Mouse (Mus musculus): Measurements from ENCODE around the gene Frmd4a.

The Frmd4a gene

DNA sequence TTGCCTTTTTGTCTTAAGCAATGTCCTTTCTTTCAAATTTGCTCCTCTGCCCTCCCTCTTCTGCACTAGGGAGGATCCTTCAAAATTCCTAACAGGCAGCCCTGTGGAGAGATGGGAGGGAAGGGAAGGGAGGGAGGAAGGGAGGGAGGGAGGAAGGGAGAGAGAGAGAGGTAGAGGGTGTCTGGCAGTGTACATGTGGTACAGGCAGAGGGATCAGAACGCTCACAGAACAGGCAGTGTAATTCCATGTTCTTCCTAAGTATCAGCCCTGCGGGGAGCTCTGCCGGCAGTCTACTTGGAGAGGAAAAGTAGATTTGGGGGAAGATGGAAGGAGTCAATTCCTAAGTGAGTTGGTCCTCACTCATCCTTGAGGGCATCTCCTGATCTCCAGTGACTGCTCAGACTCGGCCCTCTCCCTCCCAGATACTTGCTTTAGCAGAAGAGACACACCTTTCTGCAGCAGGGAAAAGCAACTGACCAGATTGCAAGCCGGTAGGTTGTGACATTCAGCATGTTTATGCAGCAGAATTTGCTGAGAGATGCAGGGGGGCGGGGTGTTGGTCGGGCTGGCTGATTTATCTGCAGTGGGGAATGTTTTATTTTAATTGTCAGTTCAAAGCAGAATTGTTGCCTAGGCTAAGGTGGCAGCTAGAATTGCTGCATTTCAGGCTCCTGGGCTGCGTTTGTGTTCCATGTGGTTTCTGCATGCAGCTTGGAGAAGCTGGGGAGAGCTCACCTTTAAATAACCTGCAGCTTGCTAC lies at the start of gene Frmd4a:
Frmd4a (plus strand) TSS at position 190 of the 761 bp plus-strand sequence.
- DNase-seq: peak; percentile 14 to 17

DNA sequence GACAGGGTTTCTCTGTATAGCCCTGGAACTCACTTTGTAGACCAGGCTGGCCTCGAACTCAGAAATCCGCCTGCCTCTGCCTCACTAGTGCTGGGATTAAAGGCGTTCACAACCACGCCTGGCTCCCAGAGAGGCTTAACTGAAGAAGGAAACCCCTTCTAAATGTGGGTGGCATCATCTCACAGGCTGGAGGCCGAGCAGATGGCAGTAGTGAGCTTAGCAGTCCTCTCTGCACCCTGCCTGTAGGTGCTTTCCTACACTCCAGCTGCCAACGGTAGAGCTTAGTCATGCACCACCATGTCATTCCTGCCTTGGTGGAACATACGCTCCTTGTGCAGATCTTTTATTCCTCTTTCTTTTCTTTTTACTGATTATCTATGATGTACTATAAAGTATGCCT lies 28.6 kb upstream of the Frmd4a start:
- DNase-seq: no peak

DNA sequence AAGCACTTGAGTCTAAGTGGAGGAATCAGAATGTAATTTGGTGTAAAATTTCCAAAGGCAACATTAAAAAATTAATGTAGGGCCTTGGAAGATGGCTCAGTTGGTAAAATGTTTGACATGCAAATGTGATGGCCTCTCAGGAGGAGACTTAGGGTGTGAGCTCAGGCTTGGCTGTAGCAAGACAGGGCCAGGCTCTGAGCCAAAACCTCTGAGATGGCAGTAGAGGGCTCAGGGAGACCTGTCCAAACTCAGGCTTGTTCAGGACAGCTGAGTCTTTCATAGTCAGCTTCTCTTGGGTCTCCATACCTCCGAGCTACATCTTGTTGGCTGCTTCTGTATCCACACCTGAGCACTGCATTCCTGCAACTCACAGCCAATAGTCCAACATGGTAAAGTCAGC lies 27.1 kb upstream of the Frmd4a start:
- DNase-seq: peak; percentile 23 to 46

DNA sequence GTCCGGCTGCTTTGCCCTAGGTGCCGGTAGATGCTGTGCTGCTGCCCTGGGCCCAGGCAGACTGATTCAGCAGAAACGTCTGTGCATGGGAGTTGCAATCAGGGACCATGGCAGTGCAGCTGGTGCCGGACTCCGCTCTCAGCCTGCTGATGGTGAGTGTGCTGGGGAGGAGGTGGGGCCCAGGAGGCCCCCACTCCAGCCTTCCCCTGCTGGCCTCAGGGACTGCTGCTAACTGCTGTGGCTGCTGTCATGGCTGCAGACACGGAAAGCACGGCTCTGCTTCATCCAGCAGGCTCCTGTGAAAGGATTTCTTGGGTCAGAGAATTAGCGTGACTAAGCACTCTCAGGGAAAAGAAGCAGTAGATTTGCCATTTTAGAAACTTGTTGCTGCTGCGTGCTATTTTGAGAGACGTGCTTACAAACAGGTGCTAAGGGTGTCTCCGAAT lies 937 bp downstream of the Frmd4a start:
- peak; percentile 23 to 29 for DNase-seq

DNA sequence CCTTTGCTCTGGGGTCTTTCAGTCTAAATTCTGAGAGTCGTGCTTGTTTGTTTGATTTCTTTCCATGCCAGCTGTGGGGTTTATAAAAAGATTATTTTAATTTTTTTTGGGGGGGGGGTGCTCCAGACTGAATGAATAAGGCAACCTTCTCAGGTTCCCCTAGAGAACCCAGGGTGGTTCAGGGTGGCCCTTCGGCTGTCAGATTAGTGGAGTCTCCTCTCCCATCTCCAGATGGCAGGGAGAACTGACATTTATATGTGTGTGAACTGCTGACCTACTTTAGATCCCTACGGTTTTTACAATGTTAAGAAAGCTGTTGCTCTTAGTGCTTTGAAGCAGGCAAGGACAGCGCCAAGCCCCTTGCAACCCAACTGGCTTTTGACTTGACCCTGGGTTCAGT lies 1.4 kb downstream of the Frmd4a start:
- DNase-seq: peak in 1 of 2 experiments; percentile 15

DNA sequence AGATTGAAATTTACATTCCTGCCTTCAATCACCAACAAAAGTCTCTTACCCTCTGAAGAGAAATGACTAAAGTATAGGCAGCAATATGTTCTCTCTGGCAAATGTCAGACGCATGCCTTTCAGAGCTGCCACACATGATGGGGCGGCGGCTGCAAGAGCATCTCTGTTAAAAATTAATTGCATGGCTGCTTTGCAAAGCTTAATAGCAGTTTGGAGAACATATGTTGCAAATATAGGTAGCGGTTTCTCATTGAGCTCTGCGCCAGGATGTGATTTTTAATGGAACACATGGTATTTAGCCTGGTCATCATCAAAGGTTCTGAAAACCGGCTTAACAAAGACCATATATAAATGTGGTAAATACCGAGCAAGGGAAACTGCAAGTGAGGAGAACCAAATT lies 7.4 kb downstream of the Frmd4a start:
- no peak for DNase-seq

DNA sequence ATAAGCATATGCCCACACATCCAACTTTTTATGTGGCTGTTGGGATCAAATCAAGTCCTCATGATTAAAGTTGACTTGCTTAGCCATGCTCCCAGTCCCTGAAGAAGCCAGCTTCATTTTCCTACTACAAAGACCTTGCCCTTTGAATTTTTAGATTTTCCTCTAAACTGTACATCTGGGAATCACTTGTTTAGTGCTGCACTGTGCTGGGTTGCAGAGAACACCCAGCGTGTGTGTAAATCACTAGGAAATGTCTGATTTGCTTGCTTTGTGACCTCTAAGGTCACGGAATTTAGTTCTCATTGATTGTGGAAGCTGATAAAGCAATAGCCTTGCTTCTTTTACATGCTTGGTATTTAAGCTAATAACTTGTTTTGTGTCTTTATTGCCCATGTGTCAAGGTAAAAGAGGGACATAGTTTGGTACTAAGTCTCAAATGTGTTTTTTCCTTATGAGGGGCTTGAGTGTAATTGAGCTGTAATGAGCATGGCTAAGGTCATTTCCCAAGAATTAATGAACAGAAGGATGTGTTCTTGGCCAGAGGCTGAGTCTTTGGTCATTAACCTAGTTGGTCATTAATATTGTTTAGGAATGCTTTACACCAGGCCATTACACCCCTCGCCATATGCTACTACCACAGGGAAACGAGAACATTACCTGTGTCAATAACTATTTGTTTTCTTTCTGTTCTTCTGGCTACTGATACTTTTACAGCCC lies 11.7 kb downstream of the Frmd4a start:
- DNase-seq: no peak

DNA sequence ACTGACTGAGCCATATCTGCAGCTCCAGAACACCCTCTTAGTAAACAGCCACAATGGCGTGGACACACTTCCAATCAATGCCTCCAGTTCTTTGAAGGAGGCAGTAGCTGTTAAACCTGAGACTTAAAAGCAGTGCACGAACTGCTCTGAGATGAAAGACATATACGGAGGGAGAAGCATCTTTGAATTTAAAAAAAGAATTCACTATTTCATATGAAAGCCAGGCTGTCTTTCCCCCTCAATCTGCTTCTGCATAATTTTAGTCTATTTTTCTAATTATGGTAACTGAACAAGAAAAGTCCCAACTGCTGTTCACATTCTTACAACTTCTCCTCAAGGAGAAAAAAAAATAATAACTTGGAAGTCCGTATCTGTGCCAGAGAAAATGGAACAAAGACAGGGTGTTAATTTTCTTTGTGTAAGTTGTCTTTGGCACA lies 18.7 kb downstream of the Frmd4a start:
- no peak for DNase-seq

DNA sequence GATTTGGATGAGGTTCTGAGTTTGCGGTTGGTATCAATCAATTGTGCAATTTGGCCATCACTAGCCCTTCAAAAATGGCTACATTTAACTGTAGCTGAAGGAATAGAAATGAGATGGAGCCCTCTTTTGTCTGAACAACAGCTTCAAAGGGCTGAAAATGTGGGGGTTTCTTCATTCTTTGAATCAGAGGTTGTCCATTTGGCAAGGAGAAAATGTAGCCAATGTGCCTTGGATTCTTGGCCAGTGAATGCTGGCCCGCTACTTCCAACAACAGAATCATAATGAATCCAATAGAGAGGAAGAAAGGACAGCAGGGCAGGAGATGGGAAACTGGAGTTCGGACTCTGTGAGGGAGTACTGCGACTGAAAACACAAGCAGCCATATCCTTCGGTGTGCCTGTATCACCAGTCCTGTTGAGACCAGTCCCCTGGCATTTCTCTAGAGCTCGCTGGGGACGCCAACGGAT lies 19.2 kb downstream of the Frmd4a start:
- no peak for DNase-seq

DNA sequence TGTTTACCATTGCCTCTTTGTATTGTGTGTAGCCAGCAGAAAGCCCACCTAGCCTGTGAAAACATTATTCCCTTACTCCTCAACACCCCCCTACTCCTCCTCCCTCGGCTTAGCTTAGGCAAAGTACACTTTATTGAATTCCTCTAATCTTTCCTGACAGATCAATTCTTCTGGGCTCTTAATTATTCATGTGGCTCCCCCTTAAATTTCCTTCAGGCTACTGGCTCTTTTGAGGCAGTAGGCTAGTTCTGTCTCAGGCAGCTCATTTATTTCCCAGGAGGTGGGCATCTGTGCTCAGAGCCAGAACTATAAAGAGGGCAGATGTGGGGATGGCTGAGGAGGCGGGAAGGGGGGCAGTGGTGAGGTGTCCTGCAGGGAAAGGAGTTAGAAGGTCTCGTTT lies 24.5 kb downstream of the Frmd4a start:
- DNase-seq: no peak

DNA sequence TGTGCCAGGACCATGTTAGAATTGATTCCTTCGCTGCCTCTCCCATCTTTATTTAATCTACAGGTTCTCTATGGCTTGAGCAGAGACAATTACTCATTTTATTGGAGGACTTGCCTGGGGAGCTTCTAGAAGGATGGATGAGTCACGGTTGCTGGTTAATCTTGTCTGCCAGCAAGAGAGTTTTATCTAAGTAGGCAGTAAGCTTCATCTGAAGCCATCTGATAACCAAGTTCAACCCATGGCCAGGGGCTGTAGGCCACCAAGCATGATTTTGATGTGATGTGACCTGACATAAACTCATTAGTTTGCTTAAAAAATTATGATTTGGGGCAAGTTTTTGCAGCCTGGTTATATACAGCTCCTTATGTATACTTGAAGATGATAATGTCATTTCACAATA lies 38.0 kb downstream of the Frmd4a start:
- DNase-seq: no peak

DNA sequence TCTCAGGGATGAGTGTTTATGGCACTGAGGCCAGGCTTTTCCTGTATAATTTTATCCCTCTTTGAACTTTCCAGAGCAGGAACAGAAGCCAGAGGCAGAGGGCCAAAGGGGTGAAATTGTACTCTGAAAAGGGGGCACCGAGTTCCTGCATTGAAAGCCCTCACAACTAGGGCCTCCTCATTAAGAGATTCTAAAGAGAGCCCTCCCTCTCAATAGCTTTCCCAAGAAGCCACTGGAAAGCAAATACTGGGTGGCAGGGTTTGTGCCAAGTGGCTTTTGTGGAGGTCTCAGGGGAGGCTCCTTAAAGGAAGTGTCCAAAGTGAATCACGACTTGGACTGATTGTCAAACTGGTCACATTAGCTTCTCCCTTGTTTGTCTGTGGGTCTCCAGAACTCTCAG lies 43.2 kb downstream of the Frmd4a start:
- DNase-seq: peak in 1 of 2 experiments; percentile 6

DNA sequence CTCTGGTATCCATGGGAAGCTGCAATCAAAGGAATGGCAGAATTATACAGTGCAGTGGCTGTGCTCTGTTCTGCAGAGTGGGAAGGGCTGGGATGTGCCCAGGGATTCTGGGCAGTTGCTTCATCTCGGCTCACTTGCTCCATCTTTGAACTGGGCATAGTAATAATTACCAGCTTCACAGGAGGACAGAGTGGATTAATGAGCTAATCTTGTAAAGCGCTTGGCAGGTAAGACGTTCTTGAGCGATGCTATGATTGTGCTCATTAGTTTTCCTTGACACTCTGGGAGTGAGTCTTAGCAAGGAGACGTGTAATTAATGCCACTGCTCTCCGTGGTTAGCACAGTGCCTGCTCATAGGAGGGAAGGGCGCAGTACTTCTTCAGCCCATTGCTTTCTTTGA lies 54.3 kb downstream of the Frmd4a start:
- no peak for DNase-seq

DNA sequence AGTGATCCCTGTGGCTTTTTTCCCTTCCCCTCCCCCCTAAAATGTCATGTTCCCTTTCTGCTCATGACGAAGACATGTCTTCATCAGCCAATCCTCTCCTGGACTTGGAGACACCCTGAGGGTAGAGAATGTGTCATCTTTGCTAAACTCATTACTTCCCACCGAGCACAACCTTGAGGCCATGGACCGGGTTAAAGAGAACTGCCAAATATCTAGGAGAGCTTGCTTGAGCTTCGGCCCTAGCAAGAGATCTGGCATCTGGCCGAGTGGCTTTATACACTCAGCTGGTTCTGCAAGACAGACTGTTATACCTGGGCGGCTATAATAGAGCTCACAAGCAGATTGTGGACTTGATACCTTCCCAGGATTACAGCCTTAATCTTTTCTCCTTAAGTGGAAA lies 66.4 kb downstream of the Frmd4a start:
- peak; percentile 25 to 65 for DNase-seq

DNA sequence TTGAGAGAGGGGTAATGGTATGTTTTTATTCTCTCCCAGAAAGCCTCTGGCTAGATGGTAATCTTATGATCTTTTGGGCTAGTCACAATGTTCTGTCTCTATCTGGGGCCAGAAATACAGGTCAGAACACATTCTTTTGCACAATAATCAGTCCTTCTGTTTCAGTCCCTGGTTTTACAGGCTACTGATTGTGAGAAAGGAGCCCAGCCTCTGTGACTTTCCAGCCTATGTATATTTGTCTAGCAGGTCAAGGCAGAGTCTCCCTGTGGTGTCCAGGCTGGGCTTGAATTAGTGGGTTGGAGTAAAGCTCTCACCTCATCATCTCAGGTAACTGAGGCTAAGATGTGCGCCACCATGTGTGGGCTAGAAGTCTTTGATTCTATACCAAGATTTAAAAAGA lies 80.1 kb downstream of the Frmd4a start:
- DNase-seq: no peak

DNA sequence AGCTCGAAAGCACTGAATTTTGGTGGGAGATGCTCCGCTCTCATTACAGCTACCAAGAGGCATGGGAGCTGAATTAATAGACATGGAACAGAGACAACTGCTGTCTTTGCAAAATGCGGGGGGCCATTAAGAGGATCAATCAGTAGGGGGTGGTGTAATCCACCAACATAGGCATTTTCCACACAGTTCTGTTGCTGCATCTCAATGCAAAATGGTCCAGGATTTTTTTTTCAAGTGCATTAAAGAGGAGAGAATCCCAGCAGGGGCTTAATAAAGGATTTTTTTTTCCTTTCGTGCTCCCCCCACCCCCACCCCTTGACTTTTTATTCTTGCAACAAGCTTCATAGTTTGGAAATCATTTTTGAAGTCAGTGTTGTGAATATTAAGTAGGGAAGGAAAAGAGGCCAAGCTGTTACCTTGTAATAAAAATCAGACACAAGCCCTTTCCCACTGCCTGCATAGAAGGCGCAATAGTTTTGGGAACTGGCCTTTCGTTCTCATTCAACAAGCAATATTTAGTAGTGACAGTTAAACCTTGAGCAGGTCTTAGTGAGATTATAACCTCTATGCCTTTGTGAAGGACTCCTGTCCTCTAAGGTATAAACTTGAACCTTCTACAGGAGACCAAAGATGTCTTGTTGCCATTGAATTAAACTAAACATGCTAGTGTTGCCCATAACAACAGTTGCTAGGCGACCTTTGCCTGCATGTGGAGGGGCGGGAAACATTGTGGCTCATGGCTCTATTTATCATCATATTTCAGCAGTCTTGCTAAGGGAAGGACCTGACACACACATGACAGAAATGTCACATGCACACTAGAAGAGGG lies 81.6 kb downstream of the Frmd4a start:
- no peak for DNase-seq

DNA sequence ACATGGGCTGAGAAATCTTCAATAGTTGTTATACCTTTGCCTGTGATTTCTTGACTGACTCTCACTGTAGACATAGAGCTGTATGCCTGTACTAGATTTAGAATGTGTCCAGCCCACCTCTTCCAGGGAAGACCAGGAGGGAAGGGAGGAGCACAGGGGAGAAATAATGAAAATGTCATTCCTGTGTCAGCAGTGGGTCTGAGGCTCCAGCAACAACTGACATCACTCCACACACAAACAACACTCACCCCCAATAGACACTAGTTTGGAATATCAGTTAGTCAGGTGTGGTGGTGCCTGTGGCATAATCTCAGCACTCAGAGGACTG lies 82.2 kb downstream of the Frmd4a start:
- no peak for DNase-seq

DNA sequence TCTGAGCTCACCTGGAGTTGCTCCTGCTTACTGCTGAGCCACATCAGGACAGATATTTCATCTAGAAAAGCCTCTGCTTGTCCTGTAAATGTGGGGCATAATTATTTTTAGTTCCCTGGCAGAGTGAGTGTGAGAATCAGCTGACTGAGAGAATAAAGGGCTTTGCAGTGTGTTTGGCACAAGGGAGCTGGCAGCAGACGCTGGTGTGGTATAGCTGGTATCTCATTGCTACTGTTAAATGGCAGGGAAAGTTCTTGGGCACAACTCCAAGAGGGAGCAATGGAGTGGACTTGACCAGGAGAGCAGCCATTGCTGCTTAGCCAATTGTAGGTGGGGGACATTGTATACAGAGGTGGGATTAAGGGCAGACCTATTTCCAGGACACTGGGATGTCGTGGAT lies 83.9 kb downstream of the Frmd4a start:
- no peak for DNase-seq

DNA sequence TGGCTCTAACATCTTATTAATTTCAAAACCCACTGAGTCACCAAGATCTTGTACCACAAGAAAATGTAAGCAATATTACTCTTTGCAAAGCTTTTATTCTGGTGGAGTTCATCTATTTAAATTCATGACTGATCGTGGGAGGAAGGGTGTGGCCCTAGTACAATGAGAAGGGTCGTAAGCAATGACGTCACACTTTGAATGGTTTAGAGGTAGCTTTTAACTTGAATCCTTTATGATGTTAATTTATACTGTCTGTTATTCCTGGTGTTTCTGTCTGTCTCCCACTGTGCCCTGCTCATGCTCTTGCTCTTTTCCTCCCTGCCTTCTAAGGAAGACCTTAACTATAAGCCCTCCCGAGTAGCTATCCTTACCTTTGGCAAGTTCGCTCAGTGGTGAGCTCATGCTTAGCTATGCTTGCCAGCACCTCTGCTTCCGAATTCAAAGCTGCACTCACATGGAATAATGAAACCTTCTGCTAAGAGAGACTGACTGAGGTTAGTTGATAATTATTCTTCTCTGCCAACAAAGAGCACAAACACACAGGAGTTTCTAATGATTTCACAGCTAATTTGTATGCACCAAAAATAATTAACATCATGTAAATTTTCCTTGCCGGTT lies 95.9 kb downstream of the Frmd4a start:
- no peak for DNase-seq

DNA sequence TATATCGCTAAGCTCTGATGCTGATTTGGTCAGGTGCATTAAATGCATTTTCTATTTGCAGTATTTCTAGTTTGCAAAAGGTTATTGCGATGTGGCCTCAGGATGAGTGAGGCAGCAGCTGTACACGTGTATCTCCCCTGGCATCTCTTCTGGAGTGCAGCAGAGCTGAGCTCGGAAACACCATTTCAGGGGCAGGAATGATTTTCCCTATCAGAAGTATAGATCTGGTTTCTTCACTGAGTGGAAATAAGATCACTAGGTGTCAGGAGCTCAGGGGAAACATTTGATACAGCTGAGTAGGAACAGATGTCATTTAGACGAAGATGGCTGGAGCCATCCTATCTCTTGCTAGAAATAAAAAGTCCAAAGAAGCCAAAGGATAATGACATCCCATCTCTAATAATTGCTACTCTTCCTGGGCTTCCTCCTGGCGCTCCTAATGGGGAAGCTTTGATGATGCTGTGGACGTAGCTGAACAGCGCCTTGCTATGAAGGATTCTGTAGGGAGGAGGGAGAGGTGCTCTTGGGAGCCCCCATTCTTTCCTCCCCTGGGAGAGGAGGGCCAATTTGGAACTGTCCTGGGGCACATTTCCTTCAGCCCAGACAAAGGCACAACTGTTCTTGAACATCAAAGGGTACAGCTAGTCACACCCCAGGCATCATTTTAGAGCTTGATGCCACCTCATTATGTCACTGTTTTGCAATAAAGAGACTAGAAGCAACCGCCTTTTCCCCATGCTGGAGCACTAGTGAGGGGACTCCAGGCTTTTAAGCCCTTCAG lies 102.4 kb downstream of the Frmd4a start:
- no peak for DNase-seq

DNA sequence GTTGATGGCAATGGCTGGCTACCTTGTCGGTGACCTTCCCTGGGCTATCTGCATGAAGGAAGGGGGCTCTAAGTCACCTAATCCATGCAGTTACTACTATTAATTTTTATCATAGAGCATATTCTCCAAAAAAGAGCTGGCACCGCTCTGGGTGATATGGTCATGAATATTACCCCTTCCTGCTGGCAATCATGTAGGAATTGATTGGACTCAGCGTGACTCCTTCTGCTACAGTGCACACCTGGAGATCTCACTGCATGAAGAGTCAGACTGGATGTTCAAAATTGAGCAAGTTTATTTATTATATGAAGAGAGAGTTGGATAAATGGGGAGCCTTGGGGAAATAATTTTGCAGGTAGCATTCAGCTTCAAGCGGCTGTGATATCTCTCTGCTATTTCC lies 113.7 kb downstream of the Frmd4a start:
- DNase-seq: no peak

DNA sequence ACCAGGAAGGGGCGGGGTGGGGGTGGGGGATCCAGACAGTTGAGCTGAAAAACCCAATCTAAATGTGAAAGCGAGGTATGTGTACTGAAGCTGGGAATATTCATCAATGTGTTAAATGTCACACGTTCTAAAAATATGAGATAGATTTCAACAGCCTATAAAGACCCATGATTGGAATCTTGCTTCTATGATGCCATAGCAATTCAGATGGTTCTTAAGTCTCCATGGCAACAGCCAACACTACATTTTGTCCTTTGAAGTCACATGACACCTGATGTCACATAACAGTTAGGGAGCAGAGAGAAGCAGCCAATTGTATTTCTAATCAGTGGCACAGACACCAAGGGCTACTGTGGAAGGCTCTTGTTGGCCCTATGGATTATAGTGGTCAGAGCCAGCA lies 120.0 kb downstream of the Frmd4a start:
- no peak for DNase-seq

All from cerebellum, postnatal 25 days (tissue).